Mouse (Mus musculus) liver (tissue): ENCODE measurements around the gene Olfr90.

ENCODE experiments used
- DNase-seq: peaks from one replicate; pipeline ENCODE4 v3.0.0-alpha.2; 2020; ENCODE audit warnings: mixed read lengths

Olfr90 gene

GRCm38 (mm10) chr17:37061435-37061834 lies 26.9 kb downstream of the Olfr90 start:
- no peak for DNase-seq

GRCm38 (mm10) chr17:37056957-37057356 lies 31.3 kb downstream of the Olfr90 start:
- no peak for DNase-seq

DNA sequence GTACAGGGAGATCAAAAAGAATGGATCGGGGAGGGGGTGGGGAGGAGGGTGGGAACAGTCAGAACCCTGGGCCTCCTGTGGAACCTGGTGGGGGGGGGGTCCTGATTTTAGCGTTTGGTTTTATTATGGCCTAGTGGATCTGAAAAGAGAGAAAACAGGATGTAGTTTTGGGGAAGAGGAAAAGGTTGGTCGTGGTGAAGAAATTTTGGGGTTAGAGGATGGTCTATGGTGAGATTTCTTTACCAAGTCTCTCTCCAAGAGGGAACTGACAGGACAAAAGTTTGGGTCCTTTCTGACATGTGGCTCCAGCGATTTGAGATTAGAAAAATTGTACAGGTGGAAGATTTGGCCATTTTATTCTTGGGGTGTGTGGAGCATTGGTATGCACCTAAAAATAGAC lies 36.6 kb downstream of the Olfr90 start:
- no peak for DNase-seq

GRCm38 (mm10) chr17:37050876-37051275 lies 37.4 kb downstream of the Olfr90 start:
- no peak for DNase-seq

DNA sequence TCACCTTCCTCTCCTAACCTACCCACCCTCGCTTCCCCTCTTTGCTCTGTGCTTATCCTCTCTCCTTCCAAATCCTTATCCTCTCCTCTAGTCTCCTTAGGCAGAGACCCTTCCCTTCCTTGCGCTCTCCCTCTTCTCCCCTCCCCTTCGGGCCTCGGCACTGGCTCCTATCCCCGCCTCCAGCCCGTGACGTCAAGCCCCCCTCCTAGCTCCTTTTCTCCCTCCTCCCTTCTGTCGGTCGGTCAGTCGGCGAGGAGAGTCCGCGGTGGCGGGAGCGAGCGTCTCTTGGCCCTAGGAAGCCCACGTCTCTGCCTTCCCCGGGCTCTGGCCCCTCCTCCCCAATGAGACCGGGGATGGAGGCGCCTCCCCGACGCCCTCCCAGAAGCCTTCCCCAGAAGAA lies 37.9 kb downstream of the Olfr90 start:
- DNase-seq = peak; percentile 56

DNA sequence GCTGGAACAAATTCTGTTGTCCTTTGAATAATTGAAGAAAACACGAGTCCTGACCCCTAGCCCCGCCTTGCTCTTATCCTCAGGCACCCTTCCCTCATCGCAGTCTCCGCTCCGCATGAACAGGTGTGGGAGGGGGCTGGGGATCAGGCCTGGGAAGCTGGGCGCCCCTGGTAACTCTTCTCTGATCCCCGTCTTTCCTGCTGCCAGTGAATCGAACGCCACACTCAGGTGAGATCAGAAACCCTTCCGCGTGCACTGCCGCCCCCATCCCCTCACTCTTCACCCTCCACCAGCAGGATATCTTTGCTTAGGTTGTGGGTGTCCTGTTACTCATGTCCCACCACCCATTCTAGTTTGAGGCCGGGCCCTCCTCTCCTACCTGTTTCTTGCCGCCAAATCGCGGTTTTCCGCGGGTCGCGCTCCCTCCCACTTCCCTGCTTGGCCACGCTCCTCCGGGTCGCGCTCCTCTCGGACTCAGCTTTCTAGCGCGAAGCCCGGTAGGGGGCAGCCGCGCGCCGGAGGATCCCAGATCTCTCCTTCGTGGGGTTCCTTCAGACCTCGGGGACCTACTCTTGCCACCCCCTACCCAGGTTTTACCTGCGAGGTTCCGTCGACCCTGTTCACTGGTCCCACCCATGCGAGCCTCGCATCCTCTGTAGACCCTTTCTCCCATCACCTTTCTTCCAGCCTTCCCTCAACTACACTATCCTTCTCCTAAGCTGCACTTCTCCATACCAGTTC lies 38.6 kb downstream of the Olfr90 start:
- DNase-seq = peak; percentile 40

DNA sequence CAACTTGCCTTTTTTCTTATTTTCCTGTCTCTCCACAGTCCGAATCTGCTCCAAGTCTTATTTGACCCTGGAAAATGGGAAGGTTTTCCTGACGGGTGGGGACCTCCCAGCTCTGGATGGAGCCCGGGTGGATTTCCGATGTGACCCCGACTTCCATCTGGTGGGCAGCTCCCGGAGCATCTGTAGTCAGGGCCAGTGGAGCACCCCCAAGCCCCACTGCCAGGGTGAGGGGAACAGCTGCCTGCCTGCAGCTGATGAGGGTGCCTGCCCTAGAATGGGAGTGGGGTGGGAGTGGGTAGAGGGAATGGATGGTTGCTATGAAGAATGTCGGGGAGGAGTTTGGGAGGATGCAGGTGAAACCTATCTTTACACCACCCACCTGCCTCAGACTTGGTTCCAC lies 39.9 kb downstream of the Olfr90 start:
- DNase-seq = no peak

- no peak for DNase-seq
Measured at GRCm38 (mm10) chr17:37047981-37048380, 40.3 kb downstream of the Olfr90 start.

DNA sequence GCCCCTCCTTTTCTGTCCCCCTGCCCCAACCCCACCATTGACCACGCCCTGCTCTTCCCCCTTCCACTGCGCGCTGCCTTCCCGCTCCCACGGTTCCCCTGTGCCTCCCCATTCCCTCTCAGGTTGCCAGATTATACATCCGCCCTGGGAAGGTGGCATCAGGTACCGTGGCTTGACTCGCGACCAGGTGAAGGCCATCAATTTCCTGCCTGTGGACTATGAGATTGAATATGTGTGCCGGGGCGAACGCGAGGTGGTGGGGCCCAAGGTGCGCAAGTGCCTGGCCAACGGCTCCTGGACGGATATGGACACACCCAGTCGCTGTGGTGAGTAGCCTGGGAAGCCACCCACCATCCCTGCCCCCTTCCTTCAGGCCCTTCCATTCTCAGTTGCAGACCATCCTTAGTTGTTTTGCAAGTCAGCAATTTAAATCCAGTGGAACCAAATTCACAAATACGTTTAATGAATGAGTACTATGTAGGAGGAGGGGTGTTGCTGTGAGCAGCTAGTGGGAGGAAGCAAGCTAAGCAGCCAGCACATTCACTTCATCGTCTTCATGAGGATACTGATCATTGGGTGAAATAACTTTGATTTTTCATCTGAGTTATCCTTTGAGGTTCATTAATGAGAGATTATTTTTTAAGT lies 40.8 kb downstream of the Olfr90 start:
- DNase-seq = no peak

DNA sequence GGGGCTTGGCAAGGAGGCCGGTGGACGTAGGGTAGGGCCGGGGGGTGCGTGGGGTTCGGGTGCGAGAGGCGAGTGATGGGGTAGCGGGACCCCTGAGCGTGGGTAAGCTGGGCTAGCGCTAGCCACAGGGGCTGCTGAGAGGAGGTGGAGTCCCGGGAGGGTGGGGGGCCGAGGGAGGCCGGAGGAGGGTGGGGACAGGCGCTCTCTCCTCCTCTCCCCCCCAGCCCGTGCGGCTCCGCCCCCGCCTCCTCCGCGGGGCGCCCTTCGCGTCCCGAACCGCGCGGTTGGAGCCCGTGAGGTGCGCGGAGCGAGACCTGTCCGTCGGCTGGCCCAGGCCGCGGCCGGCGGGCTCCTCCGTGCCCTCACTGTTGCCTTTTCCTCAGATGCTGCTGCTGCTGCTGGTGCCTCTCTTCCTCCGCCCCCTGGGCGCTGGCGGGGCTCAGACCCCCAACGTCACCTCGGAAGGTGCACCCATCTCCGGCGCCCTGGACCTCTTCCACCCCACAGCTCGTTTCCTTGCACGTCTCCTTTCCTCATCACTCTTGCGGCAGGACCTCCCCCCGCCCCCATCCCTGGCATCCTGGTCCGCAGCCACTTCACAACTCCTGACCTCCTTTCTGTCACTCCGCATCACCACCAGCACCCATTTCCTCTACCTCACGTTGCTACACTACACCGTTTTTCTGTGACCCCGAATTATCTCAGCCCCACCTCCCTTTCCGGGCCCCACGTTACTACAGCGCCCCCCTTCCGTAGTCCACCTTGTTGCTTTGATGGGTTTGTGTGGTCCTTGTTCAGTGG lies 41.8 kb downstream of the Olfr90 start:
- peak; percentile 48 for DNase-seq

GRCm38 (mm10) chr17:37045611-37046311 lies 42.5 kb downstream of the Olfr90 start, which contains the start of gene Gabbr1:
Gene Gabbr1 (plus strand): TSS chr17:37045966.
- DNase-seq = peak; percentile 71

- no peak for DNase-seq
Measured at GRCm38 (mm10) chr17:37044651-37045244, 43.6 kb downstream of the Olfr90 start.

DNA sequence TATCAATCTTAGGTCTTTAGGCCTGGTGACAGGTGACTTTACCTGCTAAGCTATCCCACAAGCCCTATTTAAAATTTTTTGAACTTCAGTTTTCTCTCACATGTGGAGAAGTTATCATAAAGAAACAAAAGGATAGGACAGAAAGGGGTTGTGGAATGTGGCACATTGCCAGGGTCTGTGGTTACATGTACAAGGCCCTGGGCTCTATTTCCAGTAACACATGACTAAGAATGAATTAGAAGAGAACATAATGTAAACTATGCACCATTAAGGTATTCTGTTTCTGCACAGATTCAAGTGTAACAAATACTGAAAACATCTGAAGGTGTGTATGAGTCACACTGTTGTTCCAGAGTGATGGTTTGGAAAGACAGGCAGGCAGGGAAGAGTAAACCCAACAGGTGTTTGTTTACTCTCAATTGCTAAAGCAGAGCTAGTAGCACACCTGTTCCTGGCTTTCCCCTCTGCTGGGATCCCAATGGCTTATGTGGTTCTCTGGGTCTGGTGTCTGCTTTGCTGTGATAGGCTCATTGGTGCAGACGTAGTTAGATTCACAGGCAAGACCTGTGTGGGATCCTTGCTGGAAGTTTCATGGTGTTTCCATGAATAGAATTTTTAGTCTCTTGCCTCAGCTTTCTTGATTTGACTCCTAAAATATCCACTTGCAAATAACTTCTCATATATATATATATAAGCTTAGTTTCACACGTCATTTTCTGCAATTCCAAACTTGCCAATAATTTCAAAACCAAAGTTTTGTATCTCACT lies 49.0 kb downstream of the Olfr90 start:
- no peak for DNase-seq
